Mouse (Mus musculus) thymus, adult 2 months (tissue): ENCODE results near the gene Nt5c3b. TPM values are rescaled to one million over a fixed set of nuclear protein-coding genes. Genes with fewer than 3 reads are reported as not detected.

Experiments
- DNase-seq: peaks from one replicate; pipeline ENCODE4 v3.0.0; 2021
- H3K27ac ChIP-seq: fragments of 200-500 bp; 2 replicates; pipeline ENCODE4 v1.5.1; 2012; ENCODE audit warnings: low read length, control low read depth; ENCODE audit not compliant: control insufficient read depth, insufficient read depth
- H3K27me3 ChIP-seq: fragments of 200-500 bp; 2 replicates; pipeline ENCODE4 v1.6.1; 2012; ENCODE audit warnings: mild to moderate bottlenecking, low read length, moderate library complexity, mixed read lengths; ENCODE audit not compliant: control insufficient read depth, insufficient read depth
- H3K36me3 ChIP-seq: fragments of 200-500 bp; 2 replicates; pipeline ENCODE4 v1.6.1; 2012; ENCODE audit warnings: mild to moderate bottlenecking, low read length, moderate library complexity; ENCODE audit not compliant: control insufficient read depth, insufficient read depth
- H3K4me1 ChIP-seq: fragments of 200-500 bp; replicated peaks from 2 replicates; pipeline ENCODE4 v1.6.1; 2012; ENCODE audit warnings: low read length; ENCODE audit not compliant: control insufficient read depth, insufficient read depth
- H3K4me3 ChIP-seq: fragments of 200-500 bp; 2 replicates; pipeline ENCODE4 v1.5.1; 2012; ENCODE audit warnings: mild to moderate bottlenecking, low read length, control low read depth, moderate library complexity; ENCODE audit not compliant: control insufficient read depth, insufficient read depth
- CTCF ChIP-seq: fragments of 200-500 bp; IDR thresholded peaks from 2 replicates; pipeline ENCODE4 v1.5.1; 2012; ENCODE audit warnings: mild to moderate bottlenecking, control low read depth, low read length, moderate library complexity, borderline replicate concordance; ENCODE audit not compliant: control insufficient read depth, poor library complexity, insufficient read depth; ENCODE audit errors: extremely low read depth
- POLR2A ChIP-seq: fragments of 200-500 bp; IDR thresholded peaks from 2 replicates; pipeline ENCODE4 v1.6.1; 2012; ENCODE audit warnings: mild to moderate bottlenecking, low read length, control low read depth, moderate library complexity; ENCODE audit not compliant: control insufficient read depth, poor library complexity, insufficient read depth; ENCODE audit errors: extremely low read depth
- WGBS: fragments of 180-500 bp; shearing (Covaris S2); methylation state at CpG from one replicate; pipeline ENCODE4 v1.1.7; 2018; 5-methylcytosine and 5-hydroxymethylcytosine counted together
- polyA plus RNA-seq: library from polyadenylated mRNA; depleted of rRNA; stranded (reverse); fragments of >200 nt; gene quantifications from 2 replicates; pipeline ENCODE4 v1.2.3, GENCODE M21; 2012

The Nt5c3b gene
- polyA plus RNA-seq, 1 experiment: 136 TPM

DNA sequence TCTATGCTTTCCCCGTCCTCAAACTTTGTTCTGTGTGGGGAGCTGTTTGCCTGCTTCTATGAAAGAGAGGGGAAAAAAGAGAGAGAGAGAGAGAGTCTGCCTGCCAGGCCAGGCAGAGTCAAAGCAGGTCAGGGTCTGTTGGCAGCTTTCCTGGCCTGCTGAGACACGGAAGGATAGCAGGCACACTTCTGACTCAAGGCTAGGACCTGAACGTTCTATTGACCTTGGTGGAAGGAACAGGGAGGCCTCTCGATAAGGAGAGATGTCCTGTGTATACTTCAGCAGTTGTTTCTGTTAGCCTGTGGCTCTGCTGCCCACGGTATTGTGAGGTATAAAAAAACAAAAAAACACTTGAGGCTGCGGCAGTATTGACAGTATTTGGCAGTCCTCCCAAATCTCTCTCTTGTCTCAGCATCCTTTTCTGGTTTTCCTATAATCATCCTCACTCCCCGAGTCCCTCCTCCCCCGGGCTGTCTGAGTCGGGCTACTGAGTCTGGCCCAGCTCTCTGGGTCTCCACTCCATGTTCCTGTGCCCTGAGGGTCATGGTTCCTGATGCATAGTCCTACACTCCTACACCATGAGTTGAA is 12.9 kb downstream of the Nt5c3b start:
- Histone ChIP-seq H3K27me3 (no peaks in the 10 kb centered on the region), H3K4me1 (no peaks in the 10 kb centered on the region), H3K4me3 (no peak overlapping the region), H3K27ac (no peak overlapping the region), H3K36me3 (peaks cover 26% of the 10 kb centered on the region)
- no peak for DNase-seq
- 91% methylated on average over 9 of the region's 9 CpGs for WGBS
- no peak for TF ChIP-seq POLR2A
- TF ChIP-seq CTCF: no peak

GRCm38 (mm10) chr11:100426820-100427219 is 14.8 kb downstream of the Nt5c3b start:
- TF ChIP-seq CTCF (no peak), POLR2A (no peak)
- H3K4me1 ChIP-seq: peaks cover 10% of the 10 kb centered on the region
- 91% methylated on average over 3 of the region's 3 CpGs for WGBS
- DNase-seq: no peak
- H3K27me3 ChIP-seq: no peaks in the 10 kb centered on the region
- no peak overlapping the region for H3K4me3 ChIP-seq
- peaks cover 22% of the 10 kb centered on the region for H3K36me3 ChIP-seq
- no peak overlapping the region for H3K27ac ChIP-seq

DNA sequence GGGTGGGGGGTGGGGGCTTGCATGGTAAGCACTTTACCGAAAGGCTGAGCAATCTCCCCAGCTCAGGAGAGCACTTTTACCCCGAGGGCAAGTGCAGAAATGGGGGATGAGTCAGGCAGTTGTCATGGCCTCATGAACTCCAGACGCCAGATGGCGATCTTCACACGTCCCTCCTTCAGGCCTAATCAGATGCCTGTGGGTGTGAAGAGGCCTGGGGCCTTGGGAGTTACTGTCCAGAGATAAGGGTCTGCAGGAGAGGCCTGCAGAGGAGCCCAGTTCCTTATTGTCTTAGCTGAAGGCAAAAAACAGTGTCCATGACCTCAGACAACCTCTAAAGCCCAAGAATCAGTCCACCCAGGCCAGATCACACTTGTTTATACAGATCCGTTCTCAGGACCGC is 15.8 kb downstream of the Nt5c3b start:
- Histone ChIP-seq H3K27me3 (no peaks in the 10 kb centered on the region), H3K4me3 (no peak overlapping the region), H3K27ac (no peak overlapping the region), H3K4me1 (peaks cover 10% of the 10 kb centered on the region), H3K36me3 (peaks cover 18% of the 10 kb centered on the region)
- WGBS: 73% methylated on average over 7 of the region's 7 CpGs
- peak; percentile 68 for DNase-seq
- TF ChIP-seq POLR2A (no peak), CTCF (0 out of 2 replicates have a peak, but pooled peaks have one; percentile 34)

- DNase-seq: no peak
- peaks cover 10% of the 10 kb centered on the region for H3K4me1 ChIP-seq
- H3K27me3 ChIP-seq: no peaks in the 10 kb centered on the region
- no peaks in the 10 kb centered on the region; the same call in 1 of the 2 replicates for H3K36me3 ChIP-seq
- H3K4me3 ChIP-seq: no peak overlapping the region
- TF ChIP-seq POLR2A (no peak), CTCF (no peak)
- no peak overlapping the region for H3K27ac ChIP-seq
- WGBS: 94% methylated on average over 7 of the region's 7 CpGs
Observed at GRCm38 (mm10) chr11:100423836-100424235, 17.8 kb downstream of the Nt5c3b start.

DNA sequence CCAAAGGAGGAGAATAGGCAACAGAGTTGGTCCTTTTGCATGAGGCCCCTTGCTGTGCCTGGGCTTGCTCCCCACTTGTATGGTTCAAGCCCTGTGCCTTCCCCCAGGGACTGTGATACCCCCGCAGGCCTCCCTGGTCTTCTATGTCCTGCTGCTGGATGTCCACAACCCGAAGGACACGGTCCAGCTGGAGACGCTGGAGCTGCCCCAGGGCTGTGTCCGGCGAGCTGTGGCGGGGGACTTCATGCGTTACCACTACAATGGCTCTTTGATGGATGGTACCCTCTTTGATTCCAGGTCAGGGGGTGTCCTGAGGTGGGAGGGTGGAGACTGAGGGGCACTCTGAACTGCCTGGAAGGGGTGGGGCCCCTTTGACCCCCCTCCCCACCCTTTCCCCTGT is 20.1 kb downstream of the Nt5c3b start:
- TF ChIP-seq POLR2A (no peak), CTCF (no peak)
- Histone ChIP-seq H3K4me1 (peaks cover 10% of the 10 kb centered on the region), H3K27me3 (no peaks in the 10 kb centered on the region; the same call in 1 of the 2 replicates), H3K4me3 (no peak overlapping the region), H3K27ac (no peak overlapping the region), H3K36me3 (no peaks in the 10 kb centered on the region)
- WGBS: 93% methylated on average over 8 of the region's 8 CpGs
- no peak for DNase-seq

DNA sequence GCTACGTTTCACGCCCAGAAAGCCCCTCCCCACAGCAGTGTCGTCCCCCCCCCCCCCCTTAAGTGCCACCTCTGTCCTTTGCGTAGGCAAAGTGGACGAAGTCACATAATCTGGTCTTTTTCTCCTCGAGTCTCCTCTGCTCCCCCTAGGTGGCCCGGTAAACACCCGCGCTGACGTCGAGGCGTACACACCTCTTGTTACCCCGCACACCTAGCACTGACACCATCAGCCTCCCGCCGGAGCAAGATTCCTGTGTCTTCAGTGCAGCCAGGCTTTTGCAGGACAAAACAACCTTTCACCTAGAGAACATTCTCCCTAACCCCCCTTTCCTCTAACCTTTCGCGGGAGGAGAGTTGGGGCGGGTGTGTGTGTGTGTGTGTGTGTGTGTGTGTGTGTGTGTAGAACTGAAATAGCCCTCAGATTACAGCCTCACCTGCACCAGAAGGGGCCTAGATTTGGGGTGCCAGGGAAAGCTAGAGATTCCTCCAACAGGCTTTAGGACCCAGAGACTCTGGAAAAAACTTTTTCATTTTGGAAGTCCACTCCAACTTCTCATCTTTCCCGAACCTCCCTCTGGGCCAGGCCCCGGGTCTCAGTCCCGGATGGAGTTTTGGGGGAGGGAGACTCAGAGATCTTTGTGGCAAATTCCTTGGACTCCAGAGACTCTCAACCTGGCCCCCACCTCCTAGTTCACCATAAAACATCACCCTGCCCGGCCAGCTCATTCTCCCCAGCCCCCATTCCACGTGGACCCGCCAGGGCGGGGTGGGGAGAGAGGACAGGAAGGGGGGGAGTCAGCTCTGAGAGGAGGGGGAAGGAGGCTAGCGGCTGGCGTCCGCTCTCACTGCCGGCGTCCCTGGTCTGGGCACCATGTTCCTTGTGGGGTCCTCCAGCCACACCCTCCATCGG is 26.4 kb downstream of the Nt5c3b start, which contains the start of gene Fkbp10:
Gene Fkbp10, plus strand, starts transcription at position 784 of the 909 bp plus-strand sequence.
- TF ChIP-seq CTCF (no peak), POLR2A (no peak)
- no peaks in the 10 kb centered on the region for H3K36me3 ChIP-seq
- WGBS: 7% methylated on average over 30 of the region's 31 CpGs
- peak; percentile 29 for DNase-seq
- H3K27ac ChIP-seq: no peak within 1 kb of the TSS
- H3K27me3 ChIP-seq: no peaks in the 10 kb centered on the region; the same call in 1 of the 2 replicates
- peaks cover 48% of the 10 kb centered on the region for H3K4me1 ChIP-seq
- H3K4me3 ChIP-seq: peak within 1 kb of the TSS; percentile 53
